Mouse (Mus musculus): ENCODE measurements around the gene Cyp26a1. TPM values are rescaled to one million over a fixed set of nuclear protein-coding genes. Genes with fewer than 3 reads are reported as not detected.

Cyp26a1 gene
- total RNA-seq, 2 experiments from 2014 or later, result not detected

DNA sequence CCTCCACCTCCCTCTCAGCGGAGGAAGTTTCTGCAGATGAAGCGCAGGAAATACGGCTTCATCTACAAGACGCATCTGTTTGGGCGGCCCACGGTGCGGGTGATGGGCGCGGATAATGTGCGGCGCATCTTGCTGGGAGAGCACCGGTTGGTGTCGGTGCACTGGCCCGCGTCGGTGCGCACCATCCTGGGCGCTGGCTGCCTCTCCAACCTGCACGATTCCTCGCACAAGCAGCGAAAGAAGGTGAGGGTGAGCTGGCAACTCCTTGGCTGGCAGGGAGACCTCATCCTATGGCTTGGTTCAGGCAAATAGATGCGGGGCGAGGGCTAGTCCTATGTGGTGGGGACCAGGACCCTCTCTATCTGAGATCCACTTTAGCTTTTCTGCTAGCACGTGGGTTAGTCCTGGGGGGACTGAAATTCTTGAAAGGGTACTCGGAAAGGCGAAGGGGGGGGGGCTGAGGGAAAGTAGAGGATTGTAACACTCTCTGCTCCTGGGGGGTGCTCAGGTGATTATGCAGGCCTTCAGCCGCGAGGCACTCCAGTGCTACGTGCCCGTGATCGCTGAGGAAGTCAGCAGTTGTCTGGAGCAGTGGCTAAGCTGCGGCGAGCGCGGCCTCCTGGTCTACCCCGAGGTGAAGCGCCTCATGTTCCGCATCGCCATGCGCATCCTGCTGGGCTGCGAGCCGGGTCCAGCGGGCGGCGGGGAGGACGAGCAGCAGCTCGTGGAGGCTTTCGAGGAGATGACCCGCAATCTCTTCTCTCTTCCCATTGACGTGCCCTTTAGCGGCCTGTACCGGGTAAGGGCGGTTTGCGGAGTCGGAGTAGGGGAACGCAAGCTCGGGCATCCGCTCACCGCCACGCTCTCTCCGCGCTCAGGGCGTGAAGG, 919 bp downstream of the Cyp26a1 start:
- no peak for DNase-seq (ENCODE audit: low spot score)

DNA sequence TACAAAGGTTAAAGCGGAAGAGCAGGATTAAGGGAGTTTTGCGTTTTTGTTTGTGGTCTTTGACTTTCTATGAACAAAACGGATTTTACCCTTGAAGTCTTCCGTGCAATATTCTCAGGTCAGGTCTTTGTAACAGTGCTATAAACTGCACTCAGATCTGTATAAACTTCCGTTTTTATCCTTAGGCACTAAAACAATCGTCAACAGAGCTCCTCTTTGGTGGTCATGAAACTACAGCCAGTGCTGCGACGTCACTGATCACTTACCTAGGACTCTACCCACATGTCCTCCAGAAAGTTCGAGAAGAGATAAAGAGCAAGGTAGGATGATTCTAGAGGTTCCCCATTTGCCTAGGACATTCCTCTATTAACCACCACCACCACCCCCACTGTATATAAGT, 2.1 kb downstream of the Cyp26a1 start:
- no peak for DNase-seq (ENCODE audit: low spot score)

DNA sequence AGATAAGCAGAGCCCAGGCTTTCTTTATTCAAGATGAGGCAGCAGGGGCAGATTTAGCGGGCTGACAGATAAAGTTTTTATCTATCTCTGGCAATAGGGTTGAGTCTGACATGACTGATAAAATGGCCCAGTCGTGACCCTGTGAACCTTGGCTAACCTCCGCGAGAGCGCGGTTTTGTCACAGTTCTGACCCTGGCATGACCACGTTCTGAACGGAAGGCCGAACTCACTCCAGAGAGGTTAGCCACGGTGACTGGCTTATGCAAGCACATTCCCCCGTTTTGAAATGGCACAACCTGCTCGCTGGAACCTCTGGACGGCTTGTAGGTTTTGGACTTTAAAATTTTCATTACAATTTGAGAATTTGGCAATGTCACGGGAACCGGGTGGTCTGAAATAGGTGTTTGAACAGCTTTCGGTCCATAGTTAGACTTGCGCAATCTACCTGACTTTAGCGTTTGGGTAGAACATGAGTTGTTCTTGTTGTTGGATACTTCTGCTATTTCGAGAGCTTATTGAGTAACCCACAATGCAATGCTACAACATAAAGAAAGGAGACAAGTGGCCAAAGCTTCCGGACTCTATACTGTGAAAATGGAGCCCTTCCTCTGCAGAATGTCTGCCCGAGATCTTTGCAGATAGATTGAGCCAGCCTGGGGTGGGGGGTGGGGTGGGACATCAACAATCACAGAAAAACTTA, 4.9 kb downstream of the Cyp26a1 start:
- DNase-seq (ENCODE audit: low spot score), result no peak

DNA sequence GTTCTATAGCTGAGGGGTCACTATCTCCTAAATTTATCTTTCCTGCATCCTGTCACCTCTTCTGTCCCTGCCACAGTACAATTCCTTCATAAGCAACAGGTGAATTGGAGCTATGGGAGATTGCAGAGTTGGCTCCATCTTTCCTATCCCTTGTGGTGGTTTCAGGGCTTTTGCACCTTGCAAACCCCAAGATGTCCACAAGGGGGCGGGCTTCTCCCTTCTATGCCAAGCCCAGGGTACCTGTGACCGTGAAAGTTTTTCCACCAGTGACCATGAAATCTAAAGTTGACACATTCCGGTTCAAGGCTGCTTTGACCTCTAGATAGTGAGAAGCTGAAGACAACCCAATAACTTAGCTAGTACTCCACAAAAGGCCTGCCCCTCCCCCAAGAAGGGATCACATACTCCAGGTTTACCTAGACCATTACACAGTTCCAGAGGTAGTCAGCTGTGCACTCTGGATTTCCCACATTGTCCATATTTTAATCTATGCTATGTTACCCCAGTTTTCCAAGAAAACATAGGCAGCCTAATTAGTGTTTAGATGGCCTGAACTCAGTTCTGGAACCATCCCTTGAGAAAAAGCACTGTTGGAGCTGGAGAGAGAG, 6.4 kb downstream of the Cyp26a1 start:
- DNase-seq (ENCODE audit: low spot score), result peak; percentile 50

DNA sequence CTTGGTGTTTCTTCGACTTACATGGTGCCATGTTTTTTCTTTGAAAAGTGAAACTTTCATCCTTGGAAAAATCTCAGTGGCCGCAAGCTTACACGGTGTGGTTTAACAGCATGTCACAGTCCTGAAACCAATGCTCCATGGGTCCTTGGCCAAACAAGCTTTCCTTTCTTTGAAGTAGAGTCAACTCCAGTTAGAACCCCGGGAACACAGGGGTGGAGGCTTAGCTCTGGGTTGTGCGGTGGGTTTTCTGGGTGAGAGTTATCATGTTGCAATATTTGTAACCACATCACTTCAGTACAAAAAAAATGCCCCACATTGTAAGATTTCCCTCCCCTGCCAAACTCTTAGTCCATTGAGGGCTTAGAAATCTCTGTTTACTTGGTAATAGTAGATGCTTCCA, 8.1 kb downstream of the Cyp26a1 start:
- no peak for DNase-seq (ENCODE audit: low spot score)

DNA sequence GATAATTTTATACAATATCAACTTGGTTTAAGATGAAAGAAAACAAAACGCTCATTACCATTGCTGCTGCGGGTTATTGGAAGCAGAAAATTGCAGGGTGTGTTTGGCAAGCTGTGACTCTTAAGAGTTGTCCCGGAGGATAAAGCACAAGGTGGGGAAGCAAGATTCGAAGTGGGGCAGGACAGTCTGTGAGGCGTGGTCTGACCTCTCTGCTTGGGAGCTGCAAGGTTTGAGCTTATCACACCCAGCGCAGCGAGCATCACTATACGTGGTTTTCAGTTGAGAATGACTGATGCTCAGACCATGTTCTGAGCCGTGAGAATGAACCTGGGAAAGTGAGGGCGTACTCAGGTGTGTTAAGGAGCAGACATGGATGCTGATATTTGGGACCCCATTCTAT, 17.1 kb downstream of the Cyp26a1 start:
- DNase-seq (ENCODE audit: low spot score), result no peak

DNA sequence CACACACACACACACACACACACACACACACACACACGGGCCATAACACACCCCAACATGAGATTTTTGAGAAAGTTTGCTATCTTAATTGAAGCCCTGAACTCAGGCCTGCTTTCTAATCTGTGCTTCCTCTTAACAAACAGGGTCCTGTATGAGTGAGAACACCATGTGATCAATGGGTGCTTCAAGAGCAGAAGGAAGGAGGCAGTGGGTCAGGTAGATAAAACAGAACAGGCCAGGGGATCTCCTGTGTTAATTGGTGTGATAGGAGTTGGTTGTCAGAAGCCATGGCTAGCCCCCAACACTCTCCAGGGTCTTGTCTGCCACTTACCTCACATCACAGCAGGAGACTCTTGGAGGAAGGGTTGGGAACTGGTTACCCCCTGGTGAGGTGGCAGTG, 18.4 kb downstream of the Cyp26a1 start:
- DNase-seq (ENCODE audit: low spot score), result no peak

DNA sequence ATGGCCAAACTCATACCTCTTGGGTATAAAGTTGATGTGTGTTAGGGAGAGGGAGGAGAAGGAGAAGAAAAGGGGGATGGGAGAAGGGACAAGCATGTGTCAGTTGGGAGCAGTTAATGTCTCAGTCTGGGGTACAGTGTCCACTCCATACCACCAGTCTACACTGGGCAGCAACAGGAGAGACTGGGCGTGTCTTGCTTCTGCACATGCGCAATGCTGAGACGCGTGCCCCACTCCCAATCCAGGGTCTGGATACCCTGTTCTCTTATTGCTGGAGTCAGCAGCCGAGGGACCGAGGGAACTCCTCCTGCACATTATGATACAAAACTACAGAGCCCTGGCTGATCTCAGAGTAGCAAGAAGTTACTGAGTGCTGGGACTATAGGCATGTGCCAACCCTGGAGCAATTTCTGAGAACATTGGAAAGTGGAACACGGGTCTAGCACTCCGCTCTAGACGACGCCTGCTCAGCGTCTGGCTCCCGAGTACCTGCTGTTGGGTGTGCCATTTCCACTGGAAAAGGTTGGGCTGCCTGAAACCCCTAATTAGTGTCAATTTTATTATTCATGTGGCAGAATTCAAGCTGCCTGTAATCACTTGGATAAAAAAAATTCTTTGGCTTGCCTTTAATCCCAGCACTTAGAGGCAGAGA, 19.1 kb downstream of the Cyp26a1 start:
- DNase-seq (ENCODE audit: low spot score), result no peak

DNA sequence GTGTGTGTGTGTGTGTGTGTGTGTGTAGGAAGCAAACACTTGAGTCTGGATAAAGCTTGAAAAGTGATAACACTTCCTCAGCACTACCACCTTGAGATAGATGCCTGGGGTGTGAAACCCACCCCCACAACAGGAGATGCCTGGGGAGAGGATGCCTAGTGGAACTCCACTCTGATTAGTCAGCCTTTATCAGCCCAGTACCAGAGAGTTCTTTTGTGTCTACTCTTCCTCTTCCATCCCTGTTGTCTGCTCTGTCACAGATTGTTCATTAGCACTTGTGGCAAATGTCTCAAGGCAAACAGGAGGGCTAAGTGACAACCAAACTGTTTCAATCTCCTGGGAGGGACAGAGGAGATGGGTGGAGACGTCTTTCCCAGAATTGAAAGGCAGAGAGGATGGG, 21.6 kb downstream of the Cyp26a1 start:
- no peak for DNase-seq (ENCODE audit: low spot score)

DNA sequence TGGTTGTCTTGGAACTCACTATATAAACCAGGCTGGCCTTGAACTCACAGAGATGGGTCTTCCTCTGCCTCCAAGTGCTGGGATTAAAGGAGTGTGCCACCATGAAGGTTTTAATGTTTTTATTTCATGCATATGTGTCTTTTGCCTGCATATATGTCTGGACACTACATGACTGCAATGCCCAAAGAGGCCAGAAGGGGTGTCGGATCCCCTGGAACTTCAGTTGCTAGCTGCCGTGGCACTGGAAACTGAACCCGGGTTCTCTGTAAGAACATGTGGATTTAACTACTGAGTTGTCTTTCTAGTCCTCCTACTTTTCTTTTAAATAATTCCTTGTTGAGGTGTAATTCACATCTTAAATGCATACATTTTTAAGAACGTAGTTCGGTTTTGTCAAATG, 27.0 kb downstream of the Cyp26a1 start:
- DNase-seq (ENCODE audit: low spot score), result no peak

DNA sequence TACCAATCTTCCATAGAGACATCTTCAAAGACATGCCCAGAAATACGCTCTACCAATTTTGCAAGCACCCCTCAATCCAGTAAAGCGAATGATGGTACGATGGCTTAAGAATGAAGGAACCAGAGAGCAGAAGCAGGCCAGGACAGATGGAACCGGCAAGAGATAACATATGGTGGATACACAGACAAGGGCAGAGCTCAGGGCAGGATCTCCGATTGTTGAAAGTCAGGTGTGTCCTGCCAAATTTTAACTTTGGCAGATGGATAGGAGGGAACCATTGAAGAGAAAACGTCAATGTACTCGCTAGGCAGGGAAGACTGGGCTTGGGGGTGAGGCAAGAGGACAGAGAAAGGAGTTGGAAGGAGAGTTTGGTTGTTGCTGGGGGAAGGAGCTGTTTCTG, 29.0 kb downstream of the Cyp26a1 start:
- no peak for DNase-seq (ENCODE audit: low spot score)

DNA sequence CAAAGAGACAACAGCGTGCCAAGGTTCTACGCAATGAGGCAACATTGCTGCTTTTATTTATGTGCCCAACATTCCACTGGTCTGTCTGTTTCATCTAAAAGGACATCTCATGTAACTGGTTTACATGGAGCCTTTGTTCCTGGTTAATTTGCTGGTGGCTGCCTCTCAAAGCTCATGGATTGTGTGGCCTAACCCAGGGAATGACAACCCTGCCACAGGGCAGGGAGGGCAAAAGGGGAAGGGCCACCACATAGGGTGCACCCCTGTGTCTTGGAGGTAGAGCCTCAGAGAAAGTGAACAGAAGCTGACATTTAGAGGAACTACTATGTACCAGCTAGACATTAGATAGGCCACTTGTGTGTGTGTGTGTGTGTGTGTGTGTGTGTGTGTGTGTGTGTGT, 29.8 kb downstream of the Cyp26a1 start:
- no peak for DNase-seq (ENCODE audit: low spot score)

DNA sequence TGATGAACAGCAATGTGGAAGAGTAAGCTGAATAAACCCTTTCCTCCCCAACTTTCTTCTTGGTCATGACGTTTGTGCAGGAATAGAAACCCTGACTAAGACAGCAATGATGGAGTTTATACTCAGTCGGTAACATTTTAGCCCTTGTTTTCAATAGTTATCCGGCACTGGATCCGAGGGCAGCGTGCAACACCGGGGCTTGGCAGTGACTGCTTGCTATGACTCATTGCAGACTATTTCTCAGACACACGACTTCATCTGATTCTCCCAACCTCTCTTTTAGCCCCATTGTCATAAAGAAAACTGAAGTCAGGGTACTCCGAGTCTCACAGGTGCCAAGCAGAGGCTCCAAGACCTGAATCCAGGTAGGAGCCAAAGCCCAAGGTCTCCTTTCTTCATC, 37.8 kb downstream of the Cyp26a1 start:
- no peak for DNase-seq (ENCODE audit: low spot score)

DNA sequence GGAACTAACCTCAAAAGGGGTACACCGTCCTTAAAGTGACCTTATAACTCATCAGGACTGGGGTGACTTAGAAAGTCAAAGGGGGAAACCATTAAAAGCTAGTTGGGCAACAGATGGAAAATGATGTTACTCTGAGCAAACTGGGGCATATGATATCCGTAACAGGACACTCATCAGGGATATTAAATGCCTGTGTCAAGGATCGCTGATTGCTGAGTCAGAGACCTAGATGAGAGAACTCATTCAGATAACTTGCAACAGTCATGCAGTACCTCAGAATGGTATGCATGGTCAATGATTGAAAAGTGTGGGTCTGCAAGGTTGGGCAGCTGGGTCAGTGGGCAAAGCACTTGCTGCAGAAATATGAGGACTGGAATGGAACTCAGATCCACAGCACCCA, 41.0 kb downstream of the Cyp26a1 start:
- no peak for DNase-seq (ENCODE audit: low spot score)

DNA sequence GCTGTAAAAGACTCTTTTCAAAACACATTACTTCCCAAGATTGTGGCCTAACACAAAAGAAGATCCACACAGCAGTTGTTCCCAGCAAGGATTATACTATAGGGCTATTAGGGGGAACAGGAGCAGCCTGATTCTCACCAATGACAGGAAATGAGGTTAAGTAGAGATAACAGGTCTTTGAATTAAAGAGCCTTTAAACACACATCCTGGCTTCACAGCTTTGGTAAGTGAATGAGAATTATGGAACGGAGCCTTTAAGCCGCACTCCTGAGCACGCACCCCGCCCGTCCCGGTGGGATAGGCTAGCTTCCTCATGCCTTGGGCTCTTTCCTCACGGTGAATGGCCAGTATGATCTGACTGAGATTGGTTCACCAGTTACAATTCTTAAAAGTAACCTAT, 42.4 kb downstream of the Cyp26a1 start:
- no peak for DNase-seq (ENCODE audit: low spot score)

Other genes with a start within 250 kb of the Cyp26a1 start
- gene Exoc6, start 147.4 kb upstream of the Cyp26a1 start, total RNA-seq (2021), result 10 to 100 TPM; 55.6 to 59.9 TPM
- gene Cyp26c1, start 12.2 kb upstream of the Cyp26a1 start, total RNA-seq (2021), result not detected